Mouse (Mus musculus) lung, postnatal 0 days (tissue): ENCODE measurements around the gene Gm9639.
"Not testable (repeated sequence)": the region's sequence is repeated elsewhere in the genome, so short reads cannot be mapped to it uniquely, and the experiment has no call there.

Experiments
- CTCF ChIP-seq: IDR thresholded peaks from 2 replicates; pipeline ENCODE4 v1.5.1; 2016; ENCODE audit warnings: antibody characterized with exemption, mild to moderate bottlenecking
- EP300 ChIP-seq: IDR thresholded peaks from 2 replicates; pipeline ENCODE4 v1.6.1; 2016; ENCODE audit warnings: antibody characterized with exemption, mild to moderate bottlenecking, control low read depth

GRCm38 (mm10) chr10:77776844-77777243 is 18.0 kb downstream of the Gm9639 start, which contains the start of gene Gm7138:
- not testable (repeated sequence) for TF ChIP-seq CTCF, EP300
